Mouse (Mus musculus) CD4-positive, CD25-positive, alpha-beta regulatory T cell, adult 9 weeks (primary cell): ENCODE measurements around the gene Gbgt1. TPM values are rescaled to one million over a fixed set of nuclear protein-coding genes. Genes with fewer than 3 reads are reported as not detected.

Source experiments
- polyA plus RNA-seq: library from polyadenylated mRNA; unstranded; fragments of 100-300 nt; shearing (Covaris generic); gene quantifications from one replicate; pipeline ENCODE4 v1.2.1, GENCODE M21; 2017

The Gbgt1 gene
- polyA plus RNA-seq: not detected

GRCm38 (mm10) chr2:28496671-28497070 lies at the start of gene Gbgt1:
Gene Gbgt1, plus strand, starts transcription at chr2:28496891.

DNA sequence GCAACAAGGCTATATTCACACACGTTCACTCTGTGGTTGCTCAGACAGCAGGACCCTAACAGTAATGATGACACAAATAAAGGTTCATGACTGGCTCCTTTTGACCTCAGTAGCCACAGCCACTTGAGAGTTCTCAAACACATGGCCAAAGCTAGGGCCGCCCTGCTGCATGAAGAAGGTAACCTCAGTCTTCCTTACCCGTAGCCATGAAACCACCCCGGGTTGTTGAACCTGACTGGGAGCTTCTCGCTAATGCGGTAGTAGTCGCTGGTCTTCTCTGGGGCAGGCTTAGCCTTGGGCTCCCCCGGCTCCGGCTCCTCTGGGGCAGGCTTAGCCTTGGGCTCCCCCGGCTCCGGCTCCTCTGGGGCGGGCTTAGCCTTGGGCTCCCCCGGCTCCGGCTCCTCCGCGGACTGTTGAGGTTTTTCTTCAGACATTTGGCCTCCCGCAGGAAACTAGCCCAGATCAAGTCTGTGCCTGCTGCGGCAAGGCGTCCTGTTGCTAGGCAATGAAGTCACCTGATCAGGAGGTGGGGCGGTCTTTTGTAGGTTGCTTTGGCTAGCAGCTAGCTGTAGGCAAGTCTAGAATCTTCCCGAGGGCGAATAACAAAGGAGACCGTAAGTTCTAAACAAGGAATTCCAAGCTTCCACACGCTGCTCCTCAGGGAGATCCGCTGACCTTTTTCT lies 30.7 kb upstream of the Gbgt1 start, which contains the start of gene 1700007K13Rik:
Gene 1700007K13Rik (minus strand): TSS at position 497 of the 683 bp plus-strand sequence.

DNA sequence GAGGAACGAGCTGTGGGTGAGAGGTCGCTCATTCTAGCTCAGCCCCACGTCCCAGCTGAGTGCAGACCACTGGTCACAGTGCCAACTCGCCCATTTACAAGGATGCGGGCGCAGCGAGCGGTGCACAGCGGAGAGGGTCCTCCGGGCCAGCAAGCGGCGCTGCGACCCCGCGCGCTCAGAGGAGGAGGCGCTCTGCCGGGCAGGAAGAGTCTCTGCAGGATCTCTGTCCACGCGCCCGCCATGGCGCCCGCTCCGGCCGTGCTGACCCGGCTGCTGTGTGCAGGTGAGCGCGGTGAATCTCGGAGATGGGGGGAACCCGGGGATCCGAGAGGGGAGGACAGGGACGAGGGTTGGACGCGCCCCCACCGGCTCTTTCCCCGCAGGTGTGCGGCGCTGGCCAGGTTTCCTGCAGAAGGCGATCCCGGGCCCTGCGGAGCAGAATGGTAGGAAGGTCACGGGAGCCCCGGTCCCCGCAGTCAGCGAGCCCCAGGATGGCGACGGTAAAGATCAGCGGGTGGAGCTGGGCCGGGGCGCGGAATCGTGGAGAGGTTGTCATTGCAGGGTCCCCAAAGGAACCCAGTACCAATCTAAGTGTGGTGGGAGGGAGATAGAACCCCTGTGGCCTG lies 28.7 kb upstream of the Gbgt1 start, which contains the start of gene Mrps2:
Gene Mrps2 (plus strand): TSS at position 207 of the 626 bp plus-strand sequence.

GRCm38 (mm10) chr2:28505795-28506194 lies 9.1 kb downstream of the Gbgt1 start, which contains the start of gene Gm10134:
Gene Gm10134, plus strand, starts transcription at chr2:28506095.

DNA sequence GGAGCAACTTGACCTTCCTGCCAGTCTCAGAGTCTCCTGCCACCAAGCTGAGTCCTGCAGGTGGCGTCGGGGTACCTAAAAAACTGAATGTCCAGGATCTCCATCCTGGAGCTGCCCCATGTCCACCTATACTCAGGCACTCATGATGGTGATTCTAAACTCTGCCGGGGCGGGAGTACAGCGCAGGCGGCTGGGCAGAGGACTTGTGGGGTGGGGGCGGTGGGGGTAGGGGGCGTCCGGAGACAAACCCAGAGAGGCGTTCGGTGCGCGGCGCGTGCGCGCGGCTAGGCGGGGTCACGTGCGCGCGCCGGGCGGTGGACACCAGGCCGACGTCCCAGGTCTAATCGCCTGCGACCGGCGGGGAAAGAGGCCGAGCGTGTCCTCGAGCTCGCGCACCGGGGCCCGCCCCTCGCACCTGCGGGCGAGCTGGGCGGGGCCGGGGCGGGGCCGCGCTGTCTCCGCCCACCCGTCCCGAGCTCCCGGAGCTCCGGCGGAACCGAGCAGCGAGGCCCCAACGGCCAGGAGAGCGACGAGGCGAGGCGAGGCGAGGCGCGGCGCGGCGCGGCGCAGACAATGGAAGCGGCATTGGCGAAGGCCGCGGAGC lies 16.2 kb downstream of the Gbgt1 start, which contains the start of gene Ralgds:
Gene Ralgds (plus strand): TSS at position 328 of the 604 bp plus-strand sequence.

Other genes starting within 250 kb of the Gbgt1 start
- 0.09 TPM for gene Ppp1r26, start 50.1 kb upstream of the Gbgt1 start, polyA plus RNA-seq
- not detected for gene 1700007K13Rik, start 30.6 kb upstream of the Gbgt1 start, polyA plus RNA-seq
- gene Mrps2, start 28.8 kb upstream of the Gbgt1 start, polyA plus RNA-seq: 36.3 TPM
- not detected for gene Gm10134, start 9.2 kb downstream of the Gbgt1 start, polyA plus RNA-seq
- gene Ralgds, start 16.2 kb downstream of the Gbgt1 start, polyA plus RNA-seq: 3.0 TPM
- gene Cel, start 66.5 kb downstream of the Gbgt1 start, polyA plus RNA-seq: not detected
- 26.5 TPM for gene Gtf3c5, start 86.9 kb downstream of the Gbgt1 start, polyA plus RNA-seq
- 0.16 TPM for gene Gfi1b, start 125.1 kb downstream of the Gbgt1 start, polyA plus RNA-seq
- gene Tsc1, start 144.3 kb downstream of the Gbgt1 start, polyA plus RNA-seq: 41.2 TPM
- gene Spaca9, start 202.8 kb downstream of the Gbgt1 start, polyA plus RNA-seq: not detected
- gene Ak8, start 203.3 kb downstream of the Gbgt1 start, polyA plus RNA-seq: 0.30 TPM